Mouse (Mus musculus) thymus, adult 2 months (tissue): Measurements from ENCODE around the gene Opcml. TPM values are rescaled to one million over a fixed set of nuclear protein-coding genes. Genes with fewer than 3 reads are reported as not detected.

Experiments used
- DNase-seq: peaks from one replicate; pipeline ENCODE4 v3.0.0; 2021
- H3K27ac ChIP-seq: fragments of 200-500 bp; 2 replicates; pipeline ENCODE4 v1.5.1; 2012; ENCODE audit warnings: low read length, control low read depth; ENCODE audit not compliant: control insufficient read depth, insufficient read depth
- H3K27me3 ChIP-seq: fragments of 200-500 bp; 2 replicates; pipeline ENCODE4 v1.6.1; 2012; ENCODE audit warnings: mild to moderate bottlenecking, low read length, moderate library complexity, mixed read lengths; ENCODE audit not compliant: control insufficient read depth, insufficient read depth
- H3K36me3 ChIP-seq: fragments of 200-500 bp; 2 replicates; pipeline ENCODE4 v1.6.1; 2012; ENCODE audit warnings: mild to moderate bottlenecking, low read length, moderate library complexity; ENCODE audit not compliant: control insufficient read depth, insufficient read depth
- H3K4me1 ChIP-seq: fragments of 200-500 bp; replicated peaks from 2 replicates; pipeline ENCODE4 v1.6.1; 2012; ENCODE audit warnings: low read length; ENCODE audit not compliant: control insufficient read depth, insufficient read depth
- H3K4me3 ChIP-seq: fragments of 200-500 bp; 2 replicates; pipeline ENCODE4 v1.5.1; 2012; ENCODE audit warnings: mild to moderate bottlenecking, low read length, control low read depth, moderate library complexity; ENCODE audit not compliant: control insufficient read depth, insufficient read depth
- CTCF ChIP-seq: fragments of 200-500 bp; IDR thresholded peaks from 2 replicates; pipeline ENCODE4 v1.5.1; 2012; ENCODE audit warnings: mild to moderate bottlenecking, control low read depth, low read length, moderate library complexity, borderline replicate concordance; ENCODE audit not compliant: control insufficient read depth, poor library complexity, insufficient read depth; ENCODE audit errors: extremely low read depth
- POLR2A ChIP-seq: fragments of 200-500 bp; IDR thresholded peaks from 2 replicates; pipeline ENCODE4 v1.6.1; 2012; ENCODE audit warnings: mild to moderate bottlenecking, low read length, control low read depth, moderate library complexity; ENCODE audit not compliant: control insufficient read depth, poor library complexity, insufficient read depth; ENCODE audit errors: extremely low read depth
- WGBS: fragments of 180-500 bp; shearing (Covaris S2); methylation state at CpG from one replicate; pipeline ENCODE4 v1.1.7; 2018; 5-methylcytosine and 5-hydroxymethylcytosine counted together
- polyA plus RNA-seq: library from polyadenylated mRNA; depleted of rRNA; stranded (reverse); fragments of >200 nt; gene quantifications from 2 replicates; pipeline ENCODE4 v1.2.3, GENCODE M21; 2012

Opcml gene
- polyA plus RNA-seq, 1 experiment: 0.82 TPM

DNA sequence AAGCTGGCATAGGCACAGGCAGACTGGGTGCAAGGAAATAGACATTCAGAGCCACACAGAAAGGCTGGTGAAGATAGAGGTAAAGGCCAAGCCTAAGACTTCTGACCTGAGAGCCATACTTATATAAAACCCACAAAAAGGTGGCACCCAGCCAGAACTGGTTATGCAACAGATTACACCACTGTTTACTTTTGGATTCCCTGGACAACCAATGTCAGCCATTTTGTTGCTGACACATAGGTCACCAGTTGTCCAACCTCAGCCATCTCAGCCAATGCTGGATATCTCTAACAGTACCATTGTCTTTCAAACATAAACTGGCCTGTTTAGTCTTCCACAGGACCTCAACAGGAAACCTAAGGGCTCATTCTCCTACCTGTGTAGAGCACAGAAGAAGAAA, 11.8 kb downstream of the Opcml start:
- DNase-seq: no peak

DNA sequence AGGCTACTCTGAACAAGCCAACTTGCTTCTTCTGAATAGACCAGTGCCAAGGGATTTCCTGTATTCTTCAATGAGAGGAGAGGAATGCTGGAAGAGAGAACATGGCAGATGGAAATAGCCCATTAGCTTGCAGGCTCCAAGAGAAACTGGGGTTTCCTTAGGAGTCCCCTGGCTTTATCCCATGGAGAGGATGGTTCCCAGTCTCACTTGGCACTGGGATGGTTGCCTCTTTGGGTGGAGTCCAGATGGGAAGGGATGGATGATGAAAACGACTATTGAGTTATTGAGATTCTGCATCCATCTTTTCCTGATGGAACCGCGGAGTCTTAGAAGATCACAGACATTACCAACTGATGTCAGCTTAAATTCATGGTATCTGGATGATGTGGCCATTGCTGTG, 13.9 kb downstream of the Opcml start:
- Histone ChIP-seq H3K27me3 (no peaks in the 10 kb centered on the region), H3K36me3 (no peaks in the 10 kb centered on the region), H3K27ac (no peak overlapping the region), H3K4me3 (no peak overlapping the region), H3K4me1 (no peaks in the 10 kb centered on the region)
- no peak for DNase-seq
- WGBS: 98% methylated on average over 3 of the region's 3 CpGs
- TF ChIP-seq POLR2A (no peak), CTCF (no peak)

More for the DNA sequence above, 11.8 kb downstream of the Opcml start:
- Histone ChIP-seq H3K4me1 (no peaks in the 10 kb centered on the region), H3K36me3 (no peaks in the 10 kb centered on the region), H3K27me3 (no peaks in the 10 kb centered on the region), H3K4me3 (no peak overlapping the region), H3K27ac (no peak overlapping the region)
- no peak for TF ChIP-seq CTCF
- TF ChIP-seq POLR2A: no peak

DNA sequence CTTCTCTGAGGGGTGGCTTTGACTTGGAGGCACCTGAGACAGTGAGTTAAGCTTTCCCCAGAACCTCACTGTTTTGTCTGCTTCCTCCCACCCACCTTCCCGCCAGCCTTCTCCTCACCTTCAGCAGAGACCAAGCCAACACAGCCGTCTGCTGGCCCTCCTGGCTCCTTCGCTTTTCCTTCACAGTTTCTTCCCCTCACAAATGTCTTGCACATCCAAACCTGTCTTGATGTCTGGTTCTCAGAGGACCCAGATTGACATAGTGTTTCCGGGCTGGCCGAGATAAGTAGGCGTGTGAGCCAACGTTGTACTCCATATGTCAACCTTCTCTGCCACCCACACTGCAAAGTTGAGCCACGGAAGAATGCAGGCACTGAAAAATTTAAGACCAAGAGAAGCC, 19.2 kb downstream of the Opcml start:
- Histone ChIP-seq H3K4me3 (no peak overlapping the region), H3K4me1 (no peaks in the 10 kb centered on the region), H3K27ac (no peak overlapping the region), H3K27me3 (no peaks in the 10 kb centered on the region), H3K36me3 (no peaks in the 10 kb centered on the region)
- 95% methylated on average over 8 of the region's 8 CpGs for WGBS
- TF ChIP-seq CTCF (no peak), POLR2A (no peak)
- DNase-seq: no peak

DNA sequence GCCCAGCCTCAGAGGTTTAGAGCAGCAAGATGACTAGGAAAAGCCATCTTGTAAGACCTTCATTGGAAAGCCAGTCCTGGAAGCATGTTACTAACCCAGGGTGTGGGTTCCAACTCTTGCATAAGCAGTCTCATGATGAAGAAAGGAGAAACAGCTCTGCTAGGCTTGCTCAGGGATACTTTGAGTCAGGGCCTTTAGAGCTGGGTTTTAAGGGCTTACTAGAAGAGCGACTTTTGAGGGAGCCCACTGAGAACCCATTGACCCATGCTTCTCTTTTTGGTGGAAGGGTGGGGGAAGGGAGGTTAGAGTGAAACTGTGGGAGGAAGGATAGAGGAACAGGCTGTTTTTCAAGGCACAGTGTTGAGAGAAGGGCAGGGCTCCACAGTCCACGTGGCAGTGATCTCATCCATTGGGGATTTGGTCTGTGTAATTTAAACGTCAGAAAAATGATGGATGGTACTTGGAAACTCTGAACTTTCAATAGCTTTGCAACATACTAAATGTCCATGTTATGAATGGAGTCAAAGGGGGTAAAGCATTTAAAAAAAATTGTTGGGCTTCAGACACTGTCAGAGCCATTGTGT, 22.7 kb downstream of the Opcml start:
- TF ChIP-seq CTCF (no peak), POLR2A (no peak)
- no peaks in the 10 kb centered on the region for H3K4me1 ChIP-seq
- H3K27ac ChIP-seq: no peak overlapping the region
- no peaks in the 10 kb centered on the region for H3K36me3 ChIP-seq
- DNase-seq: no peak
- WGBS: 24% methylated on average over 3 of the region's 3 CpGs
- no peak overlapping the region for H3K4me3 ChIP-seq
- no peaks in the 10 kb centered on the region for H3K27me3 ChIP-seq

DNA sequence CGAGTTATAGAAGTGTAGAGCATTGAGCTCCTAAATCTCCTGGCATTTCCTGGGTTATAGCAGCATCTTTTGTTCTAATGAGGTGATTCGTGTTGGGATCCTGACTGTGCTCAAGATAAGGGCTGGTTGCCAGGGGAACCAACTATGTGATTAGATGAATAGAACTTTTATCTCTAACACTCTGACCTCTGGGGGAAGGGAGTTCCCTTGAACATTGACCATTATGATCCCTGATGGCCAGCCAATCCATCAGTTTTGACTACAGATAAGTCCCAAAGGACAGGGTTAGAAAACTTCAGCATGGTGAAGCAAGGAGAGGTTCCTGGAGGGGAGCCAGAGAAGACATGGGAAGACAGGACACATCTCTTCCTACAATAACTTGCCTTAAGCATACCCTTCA, 23.6 kb downstream of the Opcml start:
- Histone ChIP-seq H3K27me3 (no peaks in the 10 kb centered on the region), H3K27ac (no peak overlapping the region), H3K4me1 (no peaks in the 10 kb centered on the region), H3K4me3 (no peak overlapping the region), H3K36me3 (no peaks in the 10 kb centered on the region)
- TF ChIP-seq POLR2A: no peak
- no peak for TF ChIP-seq CTCF
- DNase-seq: no peak
- WGBS: 33% methylated on average over 2 of the region's 2 CpGs

DNA sequence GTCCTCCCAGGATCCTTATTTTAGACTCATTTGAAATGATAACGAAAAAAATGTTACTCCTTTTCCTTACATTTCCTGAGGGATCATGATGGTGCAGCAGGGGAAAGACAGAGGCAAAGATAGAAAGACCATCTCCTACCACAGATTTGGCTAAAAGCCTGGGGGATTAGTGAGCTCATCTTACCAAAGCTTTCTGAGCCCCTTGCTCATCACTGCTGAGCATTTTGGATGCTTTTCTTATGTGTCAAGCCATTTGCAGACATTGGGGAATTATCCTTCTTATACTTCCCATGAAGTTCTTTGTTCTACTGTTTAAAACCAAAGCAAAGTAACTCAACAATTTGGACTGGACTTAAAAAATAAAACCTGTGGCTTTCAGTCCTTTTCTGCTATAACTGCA, 30.6 kb downstream of the Opcml start:
- DNase-seq: no peak
- H3K36me3 ChIP-seq: no peaks in the 10 kb centered on the region
- no peak overlapping the region for H3K27ac ChIP-seq
- no peaks in the 10 kb centered on the region for H3K4me1 ChIP-seq
- H3K4me3 ChIP-seq: no peak overlapping the region
- H3K27me3 ChIP-seq: no peaks in the 10 kb centered on the region
- TF ChIP-seq CTCF (no peak), POLR2A (no peak)
- 53% methylated on average over 1 of the region's 1 CpGs for WGBS

DNA sequence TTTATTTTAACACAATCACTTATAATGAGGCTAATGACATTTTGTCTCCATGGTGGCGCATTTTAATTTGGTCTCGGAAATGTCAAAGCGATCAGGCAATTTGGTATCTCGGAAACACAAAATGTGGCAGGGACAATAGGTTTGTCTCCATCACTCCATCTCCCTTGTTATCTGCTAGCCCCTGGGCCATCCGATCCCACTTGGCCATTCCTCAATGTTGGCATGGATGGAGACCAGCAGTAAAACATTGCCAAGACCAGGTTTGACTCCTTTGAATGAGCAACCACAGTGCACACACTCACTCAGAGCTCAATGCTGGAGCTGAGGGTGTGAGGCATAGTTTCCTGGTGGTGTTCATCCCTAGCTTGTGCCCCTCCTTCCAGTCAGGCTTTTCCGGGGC, 32.1 kb downstream of the Opcml start:
- no peak for DNase-seq
- TF ChIP-seq POLR2A: no peak
- no peak for TF ChIP-seq CTCF
- Histone ChIP-seq H3K4me1 (no peaks in the 10 kb centered on the region), H3K27me3 (no peaks in the 10 kb centered on the region), H3K4me3 (no peak overlapping the region), H3K27ac (no peak overlapping the region), H3K36me3 (no peaks in the 10 kb centered on the region)
- 94% methylated on average over 6 of the region's 6 CpGs for WGBS
